Mouse (Mus musculus) heart, adult 2 months (tissue): ENCODE results near the gene Mylk3. TPM values are rescaled to one million over a fixed set of nuclear protein-coding genes. Genes with fewer than 3 reads are reported as not detected.

Source experiments
- DNase-seq, 2 experiments: peaks; one replicate each; pipeline ENCODE4 v3.0.0; 2021
- H3K27ac ChIP-seq: fragments of 200-600 bp; 2 replicates; pipeline ENCODE4 v1.8.1; 2022
- H3K27me3 ChIP-seq: fragments of 200-500 bp; 2 replicates; pipeline ENCODE4 v1.6.1; 2012; ENCODE audit warnings: mild to moderate bottlenecking, low read length, inconsistent platforms, mixed read lengths; ENCODE audit not compliant: control insufficient read depth, insufficient read depth
- H3K36me3 ChIP-seq: fragments of 200-500 bp; 2 replicates; pipeline ENCODE4 v1.6.1; 2012; ENCODE audit warnings: low read length, inconsistent platforms; ENCODE audit not compliant: control insufficient read depth, insufficient read depth
- H3K4me1 ChIP-seq: fragments of 200-500 bp; 2 replicates; pipeline ENCODE4 v1.6.1; 2011; ENCODE audit warnings: low read length; ENCODE audit not compliant: control insufficient read depth, insufficient read depth
- H3K4me3 ChIP-seq: fragments of 200-600 bp; 2 replicates; pipeline ENCODE4 v1.8.1; 2022
- H3K79me2 ChIP-seq: fragments of 200-500 bp; replicated peaks from 2 replicates; pipeline ENCODE4 v1.6.1; 2012; ENCODE audit warnings: mild to moderate bottlenecking, inconsistent platforms, low read length, moderate library complexity, mixed read lengths; ENCODE audit not compliant: control insufficient read depth, insufficient read depth
- H3K9ac ChIP-seq: fragments of 200-500 bp; 2 replicates; pipeline ENCODE4 v1.6.1; 2012; ENCODE audit warnings: low read depth, mild to moderate bottlenecking, control low read depth, inconsistent platforms, low read length, mixed read lengths
- CTCF ChIP-seq: fragments of 200-600 bp; IDR thresholded peaks from 2 replicates; pipeline ENCODE4 v1.8.1; 2022; ENCODE audit warnings: antibody characterized with exemption, mild to moderate bottlenecking, moderate library complexity
- EP300 ChIP-seq: fragments of 200-500 bp; IDR thresholded peaks from 2 replicates; pipeline ENCODE4 v1.6.1; 2011; ENCODE audit warnings: low read depth, low read length, control low read depth; ENCODE audit not compliant: insufficient read depth
- POLR2A ChIP-seq: fragments of 200-500 bp; IDR thresholded peaks from 2 replicates; pipeline ENCODE4 v1.6.1; 2011; ENCODE audit warnings: mild to moderate bottlenecking, low read depth, low read length, control low read depth; ENCODE audit not compliant: insufficient read depth
- WGBS: fragments of 180-500 bp; shearing (Covaris S2); methylation state at CpG from one replicate; pipeline ENCODE4 v1.1.7; 2018; 5-methylcytosine and 5-hydroxymethylcytosine counted together
- intact Hi-C: fragments of 180-260 bp; cut with DNase I; formaldehyde crosslinking; loops from one replicate; pipeline ENCODE4 v1.15.1; 2025
- polyA plus RNA-seq: library from polyadenylated mRNA; depleted of rRNA; stranded (reverse); fragments of >200 nt; gene quantifications from 2 replicates; pipeline ENCODE4 v1.2.3, GENCODE M21; 2012
- total RNA-seq, 2 experiments: library from RNA; stranded (reverse); gene quantifications; 2 replicates each; pipeline ENCODE4 v1.2.3; 2021

Gene Mylk3
- total and polyA plus RNA-seq, 3 experiments: 180 to 470 (median 422) TPM

DNA sequence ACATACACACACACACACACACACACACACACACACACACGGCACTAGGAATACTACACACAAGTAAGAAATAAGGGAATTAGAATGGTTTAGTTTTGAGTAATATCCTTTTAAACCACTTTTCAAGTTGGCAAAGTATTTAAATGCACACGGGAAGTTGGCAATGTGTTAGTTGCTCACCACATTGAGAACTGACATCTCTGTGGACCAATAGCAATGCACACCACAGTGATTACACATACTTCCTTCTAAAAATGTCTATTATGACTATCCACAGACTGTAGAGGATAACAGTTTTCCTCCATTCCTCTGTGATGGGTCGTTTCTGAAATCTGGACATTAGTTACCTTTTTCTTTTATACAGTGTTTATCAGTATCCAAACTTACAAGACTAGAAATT is 63.1 kb downstream of the Mylk3 start:
- intact Hi-C loops: no loop called here
- no peaks in the 10 kb centered on the region for H3K36me3 ChIP-seq
- no peaks in the 10 kb centered on the region for H3K27me3 ChIP-seq
- 42% methylated on average over 3 of the region's 3 CpGs for WGBS
- H3K9ac ChIP-seq: no peak overlapping the region
- no peak overlapping the region for H3K4me3 ChIP-seq
- H3K27ac ChIP-seq: no peak overlapping the region
- H3K4me1 ChIP-seq: no peaks in the 10 kb centered on the region
- DNase-seq: no peak
- no peak for TF ChIP-seq POLR2A
- no peak for TF ChIP-seq CTCF
- TF ChIP-seq EP300: no peak
- no peaks in the 10 kb centered on the region for H3K79me2 ChIP-seq

DNA sequence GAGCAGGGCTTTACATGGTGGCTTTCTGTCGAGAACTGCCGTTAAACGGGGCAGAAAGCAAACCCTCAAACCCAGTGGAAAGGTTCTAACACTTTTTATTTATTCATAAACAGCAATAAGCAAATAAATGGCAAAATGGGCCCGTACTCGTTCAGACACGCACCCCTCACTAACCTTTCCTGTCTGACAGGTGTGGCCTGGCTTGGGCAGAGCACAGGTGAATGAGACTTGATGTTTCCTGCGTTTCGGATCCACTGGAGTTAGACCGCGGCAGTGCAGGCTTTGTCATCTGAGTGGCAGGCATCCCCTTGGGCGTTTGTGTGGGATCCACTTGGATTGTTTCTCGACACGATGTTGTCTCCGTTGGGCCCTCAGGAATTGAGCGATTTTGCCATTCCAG is 64.2 kb downstream of the Mylk3 start:
- TF ChIP-seq POLR2A (no peak), CTCF (no peak), EP300 (no peak)
- DNase-seq: no peak
- intact Hi-C loops: no loop called here
- H3K4me3 ChIP-seq: no peak overlapping the region
- H3K9ac ChIP-seq: no peak overlapping the region
- no peaks in the 10 kb centered on the region for H3K36me3 ChIP-seq
- no peaks in the 10 kb centered on the region for H3K79me2 ChIP-seq
- H3K27me3 ChIP-seq: no peaks in the 10 kb centered on the region
- no peak overlapping the region for H3K27ac ChIP-seq
- H3K4me1 ChIP-seq: no peaks in the 10 kb centered on the region
- WGBS: 91% methylated on average over 15 of the region's 15 CpGs

GRCm38 (mm10) chr8:85318534-85318933 is 67.6 kb downstream of the Mylk3 start:
- TF ChIP-seq POLR2A (no peak), EP300 (no peak), CTCF (no peak)
- no peaks in the 10 kb centered on the region for H3K4me1 ChIP-seq
- H3K79me2 ChIP-seq: no peaks in the 10 kb centered on the region
- no peak overlapping the region for H3K4me3 ChIP-seq
- DNase-seq: peak in 1 of 2 experiments; percentile 23
- H3K27me3 ChIP-seq: no peaks in the 10 kb centered on the region
- 58% methylated on average over 4 of the region's 4 CpGs for WGBS
- H3K9ac ChIP-seq: no peak overlapping the region
- intact Hi-C loops: no loop called here
- H3K36me3 ChIP-seq: no peaks in the 10 kb centered on the region
- H3K27ac ChIP-seq: no peak overlapping the region

DNA sequence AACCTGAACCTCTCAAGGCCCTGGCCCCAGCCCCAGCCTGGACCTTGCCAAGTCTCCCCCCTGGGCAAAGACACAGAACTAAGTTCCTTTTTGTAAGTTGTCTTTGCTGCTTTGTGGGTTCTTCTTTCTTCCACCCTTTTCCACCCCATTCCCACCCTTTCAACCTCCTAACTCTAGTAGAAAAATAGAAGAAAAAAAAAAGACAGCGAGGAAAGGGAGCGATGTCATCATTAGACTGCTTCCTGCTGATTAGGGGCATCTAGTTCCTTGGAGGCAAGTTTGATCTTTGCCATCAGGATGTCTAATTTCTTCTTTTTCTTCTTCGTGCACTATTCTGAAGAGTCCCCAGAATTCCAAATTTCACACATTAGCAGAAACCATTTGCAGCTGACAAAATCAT is 73.1 kb downstream of the Mylk3 start:
- intact Hi-C loops: loop anchor here (5.0 kb wide), 2 partner anchors 84 to 99 kb away; no protein-coding TSS in a partner anchor
- no peak for DNase-seq
- H3K79me2 ChIP-seq: no peaks in the 10 kb centered on the region
- no peak overlapping the region for H3K4me3 ChIP-seq
- no peak overlapping the region for H3K9ac ChIP-seq
- H3K27ac ChIP-seq: no peak overlapping the region
- H3K4me1 ChIP-seq: no peaks in the 10 kb centered on the region
- TF ChIP-seq CTCF (no peak), POLR2A (no peak), EP300 (no peak)
- H3K36me3 ChIP-seq: no peaks in the 10 kb centered on the region
- no peaks in the 10 kb centered on the region for H3K27me3 ChIP-seq
- WGBS: 43% methylated on average over 3 of the region's 3 CpGs

DNA sequence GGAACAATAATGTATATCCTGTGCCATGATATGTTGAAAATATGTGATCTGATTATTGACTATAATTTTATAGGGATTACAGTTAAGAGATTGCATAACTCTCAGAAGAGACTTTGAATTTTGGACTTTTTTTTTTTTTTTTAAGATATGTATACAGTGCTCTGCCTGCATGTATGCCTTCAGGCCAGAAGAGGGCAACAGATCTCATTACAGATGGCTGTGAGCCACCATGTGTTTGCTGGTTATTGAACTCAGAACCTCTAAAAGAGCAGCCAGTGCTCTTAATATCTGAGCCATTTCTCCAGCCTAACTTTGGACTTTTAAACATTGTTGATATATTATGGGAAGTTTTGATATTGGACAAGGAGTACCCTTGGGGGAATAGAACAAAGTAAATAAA is 74.4 kb downstream of the Mylk3 start:
- Histone ChIP-seq H3K4me1 (no peaks in the 10 kb centered on the region), H3K27ac (no peak overlapping the region), H3K79me2 (no peaks in the 10 kb centered on the region), H3K36me3 (no peaks in the 10 kb centered on the region), H3K27me3 (no peaks in the 10 kb centered on the region), H3K9ac (no peak overlapping the region), H3K4me3 (no peak overlapping the region)
- TF ChIP-seq EP300 (no peak), CTCF (peak; percentile 80)
- DNase-seq: no peak
- intact Hi-C loops: loop anchor here (5.0 kb wide), 2 partner anchors 86 to 101 kb away; no protein-coding TSS in a partner anchor

DNA sequence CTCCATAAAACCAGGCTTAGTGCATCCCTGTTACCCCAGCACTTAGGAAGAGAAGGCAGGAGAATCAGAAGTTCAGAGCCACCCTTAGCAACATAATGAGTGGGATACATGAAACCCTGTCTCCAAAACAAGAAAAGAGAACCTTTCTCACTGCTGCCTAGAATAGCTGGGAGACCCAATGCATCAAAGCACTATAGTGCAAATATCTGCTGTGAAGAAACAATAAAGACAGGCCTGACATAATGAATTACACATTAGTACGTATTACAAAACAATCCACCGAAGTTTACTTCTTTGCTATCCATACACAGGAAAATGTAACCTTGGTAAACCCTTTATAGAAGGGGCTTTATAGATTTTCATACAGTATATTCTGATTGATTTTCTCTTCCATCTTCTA is 77.6 kb downstream of the Mylk3 start:
- WGBS: 97% methylated on average over 2 of the region's 2 CpGs
- H3K36me3 ChIP-seq: peaks cover 3% of the 10 kb centered on the region
- no peak overlapping the region for H3K27ac ChIP-seq
- H3K27me3 ChIP-seq: no peaks in the 10 kb centered on the region
- no peak overlapping the region for H3K9ac ChIP-seq
- intact Hi-C loops: no loop called here
- no peak overlapping the region for H3K4me3 ChIP-seq
- H3K79me2 ChIP-seq: no peaks in the 10 kb centered on the region
- no peak for DNase-seq
- TF ChIP-seq EP300 (no peak), CTCF (no peak), POLR2A (no peak)
- H3K4me1 ChIP-seq: no peaks in the 10 kb centered on the region
